ENCODE assay signal across 8 mouse cellular contexts in genomic region chr11:120800061-120800904, GRCm38 (mm10). TPM values are rescaled to one million over a fixed set of nuclear protein-coding genes. Genes with fewer than 3 reads are reported as not detected.
A peak's percentile ranks its signal among the peaks of the same experiment; 100 is the strongest.
DNase-seq lines count a peak whose midpoint lies in the region.

No protein-coding gene starts in this region.

- peaks cover 29% of the 10 kb centered on the region for H3K4me1 ChIP-seq in hindbrain, embryonic 10.5 days (replicated peaks)

- H3K27ac ChIP-seq in hindbrain, embryonic 10.5 days = peak overlapping the region; percentile 82

- 12% methylated on average over 10 of the region's 10 CpGs for WGBS in hindbrain, embryonic 10.5 days

- peak; percentile 84 for DNase-seq in Muller cell, postnatal 12 days (ENCODE audit: inconsistent ontology term)
- peak; percentile 81 for DNase-seq in cerebellum, adult 9-11 months
- peak; percentile 56 to 90 for DNase-seq in frontal cortex, adult 2 months (ENCODE audit: extremely low spot score in 1 of 2, low spot score in 1 of 2)
- peak; percentile 91 for DNase-seq in hindbrain, embryonic 10.5 days (ENCODE audit: low spot score)
- DNase-seq in layer of hippocampus, adult 9-11 months = peak; percentile 81
- DNase-seq in lung, postnatal 10 days = peak; percentile 96
- peak; percentile 91 for DNase-seq in ovary, postnatal 14 days (ENCODE audit: low spot score)
- peak; percentile 59 to 85 for DNase-seq in thymus, postnatal 10 days (ENCODE audit: low spot score in 2 of 2)

- no peaks in the 10 kb centered on the region for H3K9me3 ChIP-seq in hindbrain, embryonic 10.5 days

- H3K4me3 ChIP-seq in hindbrain, embryonic 10.5 days = peak overlapping the region; percentile 26

- peaks cover 6% of the 10 kb centered on the region for H3K36me3 ChIP-seq in hindbrain, embryonic 10.5 days

- H3K27me3 ChIP-seq in hindbrain, embryonic 10.5 days (ENCODE audit: insufficient read depth, poor library complexity, severe bottlenecking) = no peaks in the 10 kb centered on the region

RNA-seq across cellular contexts. Expression of gene Dus1l, which starts 4.1 kb away (rescaled TPM):
- 45.1 and 45.7 TPM in 2 replicates for polyA plus RNA-seq in frontal cortex, adult 2 months (2012; rRNA removed)
- 95.4 and 97.1 TPM in 2 replicates for polyA plus RNA-seq in hindbrain, embryonic 10.5 days (2016; fragmentation: Nextera tagmentation; extraction: Ambion mirVana)

RNA-seq across cellular contexts. Expression of gene Gps1, which starts 16.2 kb away (rescaled TPM):
- 222 and 229 TPM in 2 replicates for polyA plus RNA-seq in frontal cortex, adult 2 months (2012; rRNA removed)
- polyA plus RNA-seq in hindbrain, embryonic 10.5 days (2016; fragmentation: Nextera tagmentation; extraction: Ambion mirVana) = 276 and 285 TPM in 2 replicates

RNA-seq across cellular contexts. Expression of gene Rfng, which starts 16.3 kb away (rescaled TPM):
- polyA plus RNA-seq in frontal cortex, adult 2 months (2012; rRNA removed) = 88.6 and 97.4 TPM in 2 replicates
- polyA plus RNA-seq in hindbrain, embryonic 10.5 days (2016; fragmentation: Nextera tagmentation; extraction: Ambion mirVana) = 46.4 and 63.7 TPM in 2 replicates

RNA-seq across cellular contexts. Expression of gene Fasn, which starts 24.1 kb away (rescaled TPM):
- polyA plus RNA-seq in frontal cortex, adult 2 months (2012; rRNA removed) = 271 and 272 TPM in 2 replicates
- polyA plus RNA-seq in hindbrain, embryonic 10.5 days (2016; fragmentation: Nextera tagmentation; extraction: Ambion mirVana) = 131 TPM in 2 replicates

RNA-seq across cellular contexts. Expression of gene Hmga1b, which starts 37.7 kb away (rescaled TPM):
- polyA plus RNA-seq in frontal cortex, adult 2 months (2012; rRNA removed) = 1.3 and 2.2 TPM in 2 replicates
- polyA plus RNA-seq in hindbrain, embryonic 10.5 days (2016; fragmentation: Nextera tagmentation; extraction: Ambion mirVana) = 8.9 and 12.2 TPM in 2 replicates

Comparison
In these comparisons a context has a peak if more than half of its experiments do, and no peak if none do; other contexts are left out.
1. Peak in every context shown above with its lines: DNase-seq, H3K4me3 ChIP-seq and H3K27ac ChIP-seq.